Comparison of ENCODE assay signal across 24 mouse cellular contexts in genomic region chr19:15495532-15495931, GRCm38 (mm10).
"Had no signal": no experiment of that assay in that cellular context is flagged by ENCODE, and none has a peak within 500 bp of the region (broad histone marks: within the 10 kb centered on the region; RNA-seq: fewer than 3 reads in every experiment).

No protein-coding gene starts in this region.

- H3K9ac ChIP-seq: embryonic facial prominence, embryonic 12.5 days; embryonic facial prominence, embryonic 13.5 days; embryonic facial prominence, embryonic 15.5 days; forebrain, embryonic 12.5 days; forebrain, embryonic 13.5 days; forebrain, embryonic 15.5 days; forebrain, postnatal 0 days; heart, embryonic 12.5 days had no signal

- H3K4me1 ChIP-seq: embryonic facial prominence, embryonic 10.5 days; embryonic facial prominence, embryonic 12.5 days; embryonic facial prominence, embryonic 13.5 days; embryonic facial prominence, embryonic 15.5 days; forebrain, embryonic 12.5 days; forebrain, embryonic 13.5 days; forebrain, embryonic 15.5 days; heart, embryonic 12.5 days had no signal

- DNase-seq: cerebellum, adult 9-11 months; cerebellum, postnatal 10 days; cerebellum, postnatal 14 days; cerebellum, postnatal 25 days; cerebellum, postnatal 36 days; forebrain, postnatal 0 days; gastrocnemius, adult 2 months; gastrocnemius, postnatal 10 days; gastrocnemius, postnatal 14 days; gastrocnemius, postnatal 25 days; gastrocnemius, postnatal 36 days; heart, adult 11 months; heart, adult 18-20 months; heart, adult 2 months had no signal

- H3K4me3 ChIP-seq: embryonic facial prominence, embryonic 10.5 days; embryonic facial prominence, embryonic 12.5 days; embryonic facial prominence, embryonic 13.5 days; embryonic facial prominence, embryonic 15.5 days; erythroblast, embryonic 14.5 days; forebrain, embryonic 10.5 days; forebrain, embryonic 12.5 days; forebrain, embryonic 13.5 days; forebrain, embryonic 15.5 days; gastrocnemius, adult 2 months; heart, adult 2 months; heart, embryonic 12.5 days had no signal

- H3K36me3 ChIP-seq: embryonic facial prominence, embryonic 10.5 days; embryonic facial prominence, embryonic 12.5 days; embryonic facial prominence, embryonic 13.5 days; embryonic facial prominence, embryonic 15.5 days; forebrain, embryonic 10.5 days; forebrain, embryonic 12.5 days; forebrain, embryonic 15.5 days; heart, embryonic 12.5 days had no signal

- H3K27me3 ChIP-seq: embryonic facial prominence, embryonic 12.5 days; embryonic facial prominence, embryonic 13.5 days; embryonic facial prominence, embryonic 15.5 days; heart, embryonic 12.5 days had no signal

- H3K27ac ChIP-seq: embryonic facial prominence, embryonic 10.5 days; embryonic facial prominence, embryonic 12.5 days; embryonic facial prominence, embryonic 13.5 days; embryonic facial prominence, embryonic 15.5 days; forebrain, embryonic 10.5 days; forebrain, embryonic 12.5 days; forebrain, embryonic 13.5 days; forebrain, embryonic 15.5 days; gastrocnemius, adult 2 months; heart, adult 2 months had no signal

- H3K9me3 ChIP-seq: embryonic facial prominence, embryonic 10.5 days; embryonic facial prominence, embryonic 12.5 days; embryonic facial prominence, embryonic 13.5 days; embryonic facial prominence, embryonic 15.5 days; forebrain, embryonic 10.5 days; forebrain, embryonic 12.5 days; forebrain, embryonic 13.5 days; forebrain, embryonic 15.5 days; heart, embryonic 12.5 days had no signal
